Mouse (Mus musculus) midbrain, embryonic 15.5 days (tissue): ENCODE data around the gene Zfp146. TPM values are rescaled to one million over a fixed set of nuclear protein-coding genes. Genes with fewer than 3 reads are reported as not detected.
"Not testable (repeated sequence)": the region's sequence is repeated elsewhere in the genome, so short reads cannot be mapped to it uniquely, and the experiment has no call there.

Experiments used
- ATAC-seq: fragments of 200-750 bp; cut with Nextera tagmentation; replicated peaks from 2 replicates; pipeline ENCODE4 v1.8.0; 2017; ENCODE audit warnings: moderate TSS enrichment
- H3K27ac ChIP-seq: fragments of 300-500 bp; sonication (generic); 2 replicates; pipeline ENCODE4 v1.5.1; 2015; ENCODE audit warnings: mild to moderate bottlenecking, inconsistent platforms
- H3K27me3 ChIP-seq: fragments of 300-500 bp; sonication (generic); replicated peaks from 2 replicates; pipeline ENCODE4 v1.6.1; 2015; ENCODE audit warnings: inconsistent platforms
- H3K36me3 ChIP-seq: fragments of 300-500 bp; sonication (generic); replicated peaks from 2 replicates; pipeline ENCODE4 v1.6.1; 2015; ENCODE audit warnings: inconsistent platforms
- H3K4me1 ChIP-seq: fragments of 300-500 bp; sonication (generic); 2 replicates; pipeline ENCODE4 v1.6.1; 2015; ENCODE audit warnings: inconsistent platforms
- H3K4me2 ChIP-seq: fragments of 300-500 bp; sonication (generic); 2 replicates; pipeline ENCODE4 v1.6.1; 2015; ENCODE audit warnings: inconsistent platforms, mild to moderate bottlenecking, moderate library complexity
- H3K4me3 ChIP-seq: fragments of 300-500 bp; sonication (generic); 2 replicates; pipeline ENCODE4 v1.5.1; 2015; ENCODE audit warnings: mild to moderate bottlenecking, inconsistent platforms
- H3K9ac ChIP-seq: fragments of 300-500 bp; sonication (generic); 2 replicates; pipeline ENCODE4 v1.6.1; 2015; ENCODE audit warnings: mild to moderate bottlenecking, inconsistent platforms
- H3K9me3 ChIP-seq: fragments of 300-500 bp; sonication (generic); 2 replicates; pipeline ENCODE4 v1.6.1; 2016; ENCODE audit warnings: inconsistent platforms
- WGBS: fragments of 180-500 bp; shearing (Covaris S2); methylation state at CpG from one replicate; pipeline ENCODE4 v1.1.7; 2015; ENCODE audit warnings: mixed read lengths; 5-methylcytosine and 5-hydroxymethylcytosine counted together
- polyA plus RNA-seq: library from polyadenylated mRNA; unstranded; fragments of >200 nt; fragmentation: Nextera tagmentation; extraction: Ambion mirVana; gene quantifications from 2 replicates; pipeline ENCODE4 v1.2.1, GENCODE M21; 2015

Zfp146 gene
- 13.7 and 15.4 TPM in 2 replicates for polyA plus RNA-seq

GRCm38 (mm10) chr7:30169583-30170282, at the start of gene Zfp146:
TSS of gene Zfp146 (minus strand) at chr7:30169750.
- WGBS, result under 1% methylated on average over 36 of the region's 36 CpGs
- peaks cover 12% of the 10 kb centered on the region for H3K36me3 ChIP-seq
- H3K27ac ChIP-seq, result peak within 1 kb of the TSS; percentile 95
- H3K4me2 ChIP-seq, result peak within 1 kb of the TSS; percentile 65
- H3K4me3 ChIP-seq, result peak within 1 kb of the TSS; percentile 71
- H3K27me3 ChIP-seq, result no peaks in the 10 kb centered on the region
- H3K9ac ChIP-seq, result peak within 1 kb of the TSS; percentile 63
- H3K9me3 ChIP-seq, result no peaks in the 10 kb centered on the region
- peak; percentile 96 for ATAC-seq
- H3K4me1 ChIP-seq, result peaks cover 27% of the 10 kb centered on the region

- H3K4me2 ChIP-seq, result no peak overlapping the region
- peaks cover 17% of the 10 kb centered on the region for H3K4me1 ChIP-seq
- H3K4me3 ChIP-seq, result no peak overlapping the region
- no peak overlapping the region for H3K27ac ChIP-seq
- WGBS, result 74% methylated on average over 2 of the region's 2 CpGs
- no peaks in the 10 kb centered on the region for H3K27me3 ChIP-seq
- H3K9ac ChIP-seq, result no peak overlapping the region
- H3K9me3 ChIP-seq, result no peaks in the 10 kb centered on the region
- ATAC-seq, result peak; percentile 43; the same call in 1 of the 2 replicates
- H3K36me3 ChIP-seq, result no peaks in the 10 kb centered on the region
Measured at GRCm38 (mm10) chr7:30217277-30217676, 47.7 kb upstream of the Zfp146 start.

- ATAC-seq, result peak; percentile 85
- H3K36me3 ChIP-seq, result no peaks in the 10 kb centered on the region
- under 1% methylated on average over 16 of the region's 16 CpGs for WGBS
- H3K27me3 ChIP-seq, result no peaks in the 10 kb centered on the region
- H3K9ac ChIP-seq, result no peak overlapping the region
- peak overlapping the region; percentile 48 for H3K4me2 ChIP-seq
- H3K4me3 ChIP-seq, result peak overlapping the region; percentile 21
- peak overlapping the region; percentile 59 for H3K27ac ChIP-seq
- peaks cover 17% of the 10 kb centered on the region for H3K4me1 ChIP-seq
- no peaks in the 10 kb centered on the region for H3K9me3 ChIP-seq
Measured at GRCm38 (mm10) chr7:30216723-30217151, 47.2 kb upstream of the Zfp146 start.

GRCm38 (mm10) chr7:30215875-30216274, 46.3 kb upstream of the Zfp146 start:
- no peaks in the 10 kb centered on the region for H3K9me3 ChIP-seq
- no peak for ATAC-seq
- no peak overlapping the region for H3K9ac ChIP-seq
- H3K27ac ChIP-seq, result 0 out of 2 replicates have a peak overlapping the region, but pooled peaks have one; percentile 59
- 63% methylated on average over 3 of the region's 3 CpGs for WGBS
- H3K4me3 ChIP-seq, result no peak overlapping the region
- H3K27me3 ChIP-seq, result no peaks in the 10 kb centered on the region
- H3K4me2 ChIP-seq, result no peak overlapping the region
- peaks cover 17% of the 10 kb centered on the region for H3K4me1 ChIP-seq
- no peaks in the 10 kb centered on the region for H3K36me3 ChIP-seq

GRCm38 (mm10) chr7:30213881-30214280, 44.3 kb upstream of the Zfp146 start:
- H3K27me3 ChIP-seq, result no peaks in the 10 kb centered on the region
- no peaks in the 10 kb centered on the region for H3K36me3 ChIP-seq
- no peak for ATAC-seq
- H3K4me1 ChIP-seq, result peaks cover 5% of the 10 kb centered on the region
- H3K27ac ChIP-seq, result no peak overlapping the region
- H3K4me2 ChIP-seq, result no peak overlapping the region
- H3K4me3 ChIP-seq, result no peak overlapping the region
- H3K9me3 ChIP-seq, result no peaks in the 10 kb centered on the region
- H3K9ac ChIP-seq, result no peak overlapping the region
- 89% methylated on average over 3 of the region's 3 CpGs for whole genome bisulfite sequencing

- 21% methylated on average over 4 of the region's 4 CpGs for WGBS
- no peak for ATAC-seq
- no peaks in the 10 kb centered on the region for H3K27me3 ChIP-seq
- H3K27ac ChIP-seq, result no peak overlapping the region
- no peak overlapping the region for H3K4me3 ChIP-seq
- H3K9me3 ChIP-seq, result no peaks in the 10 kb centered on the region
- no peak overlapping the region for H3K9ac ChIP-seq
- H3K4me2 ChIP-seq, result no peak overlapping the region
- no peaks in the 10 kb centered on the region for H3K4me1 ChIP-seq
- no peaks in the 10 kb centered on the region for H3K36me3 ChIP-seq
Measured at GRCm38 (mm10) chr7:30211025-30211424, 41.5 kb upstream of the Zfp146 start.

- not testable (repeated sequence) for H3K4me3 ChIP-seq, H3K9me3 ChIP-seq, H3K4me2 ChIP-seq, H3K9ac ChIP-seq, H3K36me3 ChIP-seq, ATAC-seq, H3K27ac ChIP-seq, H3K4me1 ChIP-seq, H3K27me3 ChIP-seq
- 56% methylated on average over 5 of the region's 5 CpGs for WGBS
Measured at GRCm38 (mm10) chr7:30206364-30206763, 36.8 kb upstream of the Zfp146 start.

GRCm38 (mm10) chr7:30205383-30205782, 35.8 kb upstream of the Zfp146 start:
- WGBS, result 5% methylated on average over 2 of the region's 2 CpGs
- ATAC-seq, result no peak
- Histone ChIP-seq H3K27me3 (no peaks in the 10 kb centered on the region; the same call in 1 of the 2 replicates), H3K4me2 (no peak overlapping the region), H3K27ac (no peak overlapping the region), H3K36me3 (no peaks in the 10 kb centered on the region), H3K4me1 (no peaks in the 10 kb centered on the region), H3K4me3 (no peak overlapping the region), H3K9me3 (no peaks in the 10 kb centered on the region), H3K9ac (no peak overlapping the region)

- no peak overlapping the region for H3K9ac ChIP-seq
- ATAC-seq, result no peak
- H3K27ac ChIP-seq, result no peak overlapping the region
- H3K27me3 ChIP-seq, result no peaks in the 10 kb centered on the region; the same call in 1 of the 2 replicates
- no peak overlapping the region for H3K4me3 ChIP-seq
- no peaks in the 10 kb centered on the region for H3K9me3 ChIP-seq
- no peaks in the 10 kb centered on the region for H3K4me1 ChIP-seq
- WGBS, result 19% methylated on average over 8 of the region's 8 CpGs
- no peak overlapping the region for H3K4me2 ChIP-seq
- no peaks in the 10 kb centered on the region for H3K36me3 ChIP-seq
Measured at GRCm38 (mm10) chr7:30204380-30204779, 34.8 kb upstream of the Zfp146 start.

GRCm38 (mm10) chr7:30202895-30203690, 33.5 kb upstream of the Zfp146 start:
- Histone ChIP-seq H3K9ac (no peak overlapping the region), H3K4me2 (no peak overlapping the region), H3K27ac (no peak overlapping the region), H3K4me1 (peaks cover 4% of the 10 kb centered on the region; the same call in 1 of the 2 replicates), H3K36me3 (no peaks in the 10 kb centered on the region), H3K4me3 (no peak overlapping the region), H3K27me3 (no peaks in the 10 kb centered on the region; the same call in 1 of the 2 replicates), H3K9me3 (no peaks in the 10 kb centered on the region)
- no peak for ATAC-seq
- 85% methylated on average over 11 of the region's 11 CpGs for WGBS

GRCm38 (mm10) chr7:30200661-30201060, 31.1 kb upstream of the Zfp146 start:
- not testable (repeated sequence) for H3K4me3 ChIP-seq, H3K27me3 ChIP-seq, H3K4me1 ChIP-seq, H3K36me3 ChIP-seq, H3K27ac ChIP-seq, H3K4me2 ChIP-seq, H3K9me3 ChIP-seq, ATAC-seq, H3K9ac ChIP-seq
- 87% methylated on average over 5 of the region's 5 CpGs for WGBS

- H3K36me3 ChIP-seq, result no peaks in the 10 kb centered on the region
- H3K4me2 ChIP-seq, result no peak overlapping the region
- H3K4me3 ChIP-seq, result no peak overlapping the region
- no peaks in the 10 kb centered on the region; the same call in 1 of the 2 replicates for H3K27me3 ChIP-seq
- H3K4me1 ChIP-seq, result peaks cover 7% of the 10 kb centered on the region
- H3K9me3 ChIP-seq, result no peaks in the 10 kb centered on the region
- ATAC-seq, result no peak
- no peak overlapping the region for H3K9ac ChIP-seq
- H3K27ac ChIP-seq, result no peak overlapping the region
- WGBS, result 83% methylated on average over 5 of the region's 5 CpGs
Measured at GRCm38 (mm10) chr7:30200200-30200599, 30.6 kb upstream of the Zfp146 start.
